Mouse (Mus musculus): ENCODE measurements at regions not wholly inside any gene's neighbourhood (a gene's known extent, or its start where the extent isn't known, plus 50 kb on each side); places are given as distances from the start of the nearest gene placed in this dataset.

GRCm38 (mm10) chr4:142789048-142789447 is 423.7 kb downstream of the Prdm2 start:
- Histone ChIP-seq H3K4me1 (no peaks in the 10 kb centered on the region), H3K9me3 (no peaks in the 10 kb centered on the region), H3K27me3 (ENCODE audit: poor library complexity, severe bottlenecking) (no peaks in the 10 kb centered on the region), H3K4me3 (no peak overlapping the region), H3K27ac (no peak overlapping the region), H3K36me3 (replicated peaks) (no peaks in the 10 kb centered on the region)
- DNase-seq (ENCODE audit: extremely low spot score, low spot score) = no peak
- WGBS = 92% methylated on average over 7 of the region's 7 CpGs

GRCm38 (mm10) chr4:142785386-142785785 is 427.4 kb downstream of the Prdm2 start:
- H3K4me3 ChIP-seq = no peak overlapping the region
- 93% methylated on average over 5 of the region's 5 CpGs for WGBS

GRCm38 (mm10) chr4:142776711-142777411 is 435.9 kb downstream of the Prdm2 start:
- Histone ChIP-seq H3K27me3 (ENCODE audit: poor library complexity, severe bottlenecking) (peaks cover 23% of the 10 kb centered on the region), H3K4me1 (peaks cover 24% of the 10 kb centered on the region), H3K27ac (no peak overlapping the region), H3K36me3 (replicated peaks) (no peaks in the 10 kb centered on the region), H3K4me3 (no peak overlapping the region), H3K9me3 (no peaks in the 10 kb centered on the region)
- no peak for DNase-seq (ENCODE audit: extremely low spot score, low spot score)
- 81% methylated on average over 10 of the region's 10 CpGs for WGBS

More at GRCm38 (mm10) chr4:142785386-142785785, 427.4 kb downstream of the Prdm2 start:
- no peak for DNase-seq (ENCODE audit: extremely low spot score, low spot score)
- no peaks in the 10 kb centered on the region for H3K27me3 ChIP-seq (ENCODE audit: poor library complexity, severe bottlenecking)
- H3K9me3 ChIP-seq = no peaks in the 10 kb centered on the region
- no peaks in the 10 kb centered on the region for H3K4me1 ChIP-seq
- H3K36me3 ChIP-seq (replicated peaks) = no peaks in the 10 kb centered on the region
- no peak overlapping the region for H3K27ac ChIP-seq

- Histone ChIP-seq H3K27ac (no peak overlapping the region), H3K4me1 (peaks cover 42% of the 10 kb centered on the region), H3K4me3 (no peak overlapping the region), H3K36me3 (replicated peaks) (no peaks in the 10 kb centered on the region), H3K9me3 (no peaks in the 10 kb centered on the region), H3K27me3 (ENCODE audit: poor library complexity, severe bottlenecking) (peaks cover 34% of the 10 kb centered on the region)
- 83% methylated on average over 5 of the region's 5 CpGs for WGBS
- no peak for DNase-seq (ENCODE audit: extremely low spot score, low spot score)
Measured at GRCm38 (mm10) chr4:142775023-142775422, 437.8 kb downstream of the Prdm2 start.

- 41% methylated on average over 10 of the region's 10 CpGs for WGBS
- H3K4me1 ChIP-seq = peaks cover 48% of the 10 kb centered on the region
- H3K4me3 ChIP-seq = no peak overlapping the region; the same call in 1 of the 2 replicates
- H3K36me3 ChIP-seq (replicated peaks) = no peaks in the 10 kb centered on the region
- peaks cover 46% of the 10 kb centered on the region for H3K27me3 ChIP-seq (ENCODE audit: poor library complexity, severe bottlenecking)
- DNase-seq (ENCODE audit: extremely low spot score, low spot score) = no peak
- H3K27ac ChIP-seq = peak overlapping the region; percentile 72
- no peaks in the 10 kb centered on the region for H3K9me3 ChIP-seq
Measured at GRCm38 (mm10) chr4:142773651-142774151, 439.1 kb downstream of the Prdm2 start.

GRCm38 (mm10) chr4:142772751-142773455 is 439.9 kb downstream of the Prdm2 start:
- Histone ChIP-seq H3K4me1 (peaks cover 48% of the 10 kb centered on the region), H3K9me3 (no peaks in the 10 kb centered on the region), H3K27me3 (ENCODE audit: poor library complexity, severe bottlenecking) (peaks cover 46% of the 10 kb centered on the region), H3K4me3 (peak overlapping the region; percentile 3; the same call in 1 of the 2 replicates), H3K36me3 (replicated peaks) (no peaks in the 10 kb centered on the region), H3K27ac (peak overlapping the region; percentile 72)
- 10% methylated on average over 16 of the region's 16 CpGs for WGBS
- peak; percentile 30 for DNase-seq (ENCODE audit: extremely low spot score, low spot score)

GRCm38 (mm10) chr4:142771520-142772150 is 441.2 kb downstream of the Prdm2 start:
- H3K27me3 ChIP-seq (ENCODE audit: poor library complexity, severe bottlenecking) = peaks cover 46% of the 10 kb centered on the region
- H3K36me3 ChIP-seq (replicated peaks) = no peaks in the 10 kb centered on the region
- peaks cover 48% of the 10 kb centered on the region for H3K4me1 ChIP-seq
- 40% methylated on average over 6 of the region's 6 CpGs for WGBS
- H3K9me3 ChIP-seq = no peaks in the 10 kb centered on the region
- no peak overlapping the region for H3K4me3 ChIP-seq
- H3K27ac ChIP-seq = peak overlapping the region; percentile 72
- DNase-seq (ENCODE audit: extremely low spot score, low spot score) = no peak

- H3K27ac ChIP-seq = peak overlapping the region; percentile 54; the same call in 1 of the 2 replicates
- no peak overlapping the region; the same call in 1 of the 2 replicates for H3K4me3 ChIP-seq
- H3K27me3 ChIP-seq (ENCODE audit: poor library complexity, severe bottlenecking) = peaks cover 46% of the 10 kb centered on the region
- peak; percentile 41 for DNase-seq (ENCODE audit: extremely low spot score, low spot score)
- H3K9me3 ChIP-seq = no peaks in the 10 kb centered on the region; the same call in 1 of the 2 replicates
- H3K36me3 ChIP-seq (replicated peaks) = no peaks in the 10 kb centered on the region
- WGBS = 5% methylated on average over 8 of the region's 8 CpGs
- H3K4me1 ChIP-seq = peaks cover 48% of the 10 kb centered on the region
Measured at GRCm38 (mm10) chr4:142770177-142770576, 442.6 kb downstream of the Prdm2 start.

GRCm38 (mm10) chr4:142767665-142768064 is 445.1 kb downstream of the Prdm2 start:
- 78% methylated on average over 4 of the region's 4 CpGs for WGBS

GRCm38 (mm10) chr4:142761577-142761976 is 451.2 kb downstream of the Prdm2 start:
- WGBS = 90% methylated on average over 8 of the region's 8 CpGs
- no peak overlapping the region for H3K27ac ChIP-seq
- no peaks in the 10 kb centered on the region for H3K36me3 ChIP-seq (replicated peaks)

More at GRCm38 (mm10) chr4:142767665-142768064, 445.1 kb downstream of the Prdm2 start:
- Histone ChIP-seq H3K9me3 (no peaks in the 10 kb centered on the region; the same call in 1 of the 2 replicates), H3K27ac (no peak overlapping the region), H3K27me3 (ENCODE audit: poor library complexity, severe bottlenecking) (peaks cover 31% of the 10 kb centered on the region), H3K4me3 (no peak overlapping the region), H3K36me3 (replicated peaks) (no peaks in the 10 kb centered on the region), H3K4me1 (peaks cover 32% of the 10 kb centered on the region)
- DNase-seq (ENCODE audit: extremely low spot score, low spot score) = no peak

GRCm38 (mm10) chr4:142758102-142758501 is 454.7 kb downstream of the Prdm2 start:
- H3K4me3 ChIP-seq = no peak overlapping the region
- WGBS = 86% methylated on average over 3 of the region's 3 CpGs
- H3K9me3 ChIP-seq = no peaks in the 10 kb centered on the region
- peaks cover 25% of the 10 kb centered on the region for H3K27me3 ChIP-seq (ENCODE audit: poor library complexity, severe bottlenecking)
- no peak overlapping the region for H3K27ac ChIP-seq
- H3K4me1 ChIP-seq = peaks cover 5% of the 10 kb centered on the region; the same call in 1 of the 2 replicates
- no peak for DNase-seq (ENCODE audit: extremely low spot score, low spot score)
- H3K36me3 ChIP-seq (replicated peaks) = no peaks in the 10 kb centered on the region

More at GRCm38 (mm10) chr4:142761577-142761976, 451.2 kb downstream of the Prdm2 start:
- no peak overlapping the region for H3K4me3 ChIP-seq
- H3K27me3 ChIP-seq (ENCODE audit: poor library complexity, severe bottlenecking) = 0 out of 2 replicates have a peak, but pooled peaks cover under 1% of the 10 kb centered on the region
- no peak for DNase-seq (ENCODE audit: extremely low spot score, low spot score)
- peaks cover 5% of the 10 kb centered on the region; the same call in 1 of the 2 replicates for H3K4me1 ChIP-seq
- no peaks in the 10 kb centered on the region; the same call in 1 of the 2 replicates for H3K9me3 ChIP-seq

GRCm38 (mm10) chr4:142756332-142756731 is 456.5 kb downstream of the Prdm2 start:
- Histone ChIP-seq H3K4me1 (peaks cover 5% of the 10 kb centered on the region; the same call in 1 of the 2 replicates), H3K27me3 (ENCODE audit: poor library complexity, severe bottlenecking) (peaks cover 42% of the 10 kb centered on the region), H3K4me3 (no peak overlapping the region)

More at GRCm38 (mm10) chr4:142756332-142756731, 456.5 kb downstream of the Prdm2 start:
- WGBS = 67% methylated on average over 6 of the region's 6 CpGs
- Histone ChIP-seq H3K36me3 (replicated peaks) (no peaks in the 10 kb centered on the region), H3K27ac (no peak overlapping the region), H3K9me3 (no peaks in the 10 kb centered on the region)
- DNase-seq (ENCODE audit: extremely low spot score, low spot score) = no peak

All from forebrain, embryonic 10.5 days (tissue).